Mouse (Mus musculus): ENCODE measurements around the gene BC147527.
"Not testable (repeated sequence)": the region's sequence is repeated elsewhere in the genome, so short reads cannot be mapped to it uniquely, and the experiment has no call there.

DNA sequence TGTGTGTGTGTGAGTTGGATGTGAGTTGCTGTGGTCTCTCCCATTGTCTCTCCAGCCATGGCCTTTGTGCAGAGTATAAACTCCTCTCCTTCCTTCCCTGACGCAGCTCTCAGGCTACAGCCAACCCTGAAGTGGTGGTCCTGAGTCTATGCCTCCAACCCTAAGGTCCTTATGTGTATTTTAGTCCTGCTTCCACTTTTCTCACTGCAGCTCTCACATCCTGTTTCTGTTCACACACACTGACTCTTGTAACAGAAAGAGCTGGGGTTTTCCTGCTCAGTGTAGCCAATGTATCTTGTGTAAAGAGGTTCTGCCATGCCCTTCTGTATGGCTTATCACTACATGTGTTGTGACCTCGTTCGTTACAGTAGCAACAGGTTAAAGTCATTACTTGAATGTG is 40.5 kb upstream of the BC147527 start:
- TF ChIP-seq CTCF, EP300 (IDR thresholded peaks at IDR 0.05; ENCODE audit: low read depth): not testable (repeated sequence)
